Mouse (Mus musculus): Measurements from ENCODE around the gene Prr12. TPM values are rescaled to one million over a fixed set of nuclear protein-coding genes. Genes with fewer than 3 reads are reported as not detected.
A peak's percentile ranks its signal among the peaks of the same experiment; 100 is the strongest.

The Prr12 gene
- polyA plus RNA-seq, 1 experiment: 39.1 TPM

DNA sequence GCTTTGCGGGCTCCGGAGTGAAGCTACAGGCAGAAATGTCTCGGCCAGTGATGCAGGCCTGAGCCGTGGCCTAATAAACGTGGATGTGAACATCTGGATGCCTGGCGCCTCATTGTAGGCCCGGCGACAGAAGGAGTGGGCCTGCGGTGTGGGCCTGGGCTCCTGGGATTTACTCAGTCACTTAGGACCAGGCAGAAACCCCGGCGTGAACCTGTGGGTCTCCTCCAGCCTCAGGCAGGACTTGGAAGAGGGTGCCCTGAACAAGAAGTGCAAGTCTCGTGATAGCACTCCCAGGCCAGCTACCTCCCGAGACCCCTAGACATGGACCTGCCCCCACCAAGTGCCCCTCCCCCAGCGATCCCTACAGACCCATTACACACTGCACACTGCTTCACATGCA is 24.6 kb upstream of the Prr12 start:
- DNase-seq (ENCODE audit: low read depth): no peak
- TF ChIP-seq CTCF (IDR thresholded peaks at IDR 0.05; ENCODE audit: borderline replicate concordance, extremely low read depth, insufficient read depth, insufficient read length) (no peak), POLR2A (IDR thresholded peaks at IDR 0.05; ENCODE audit: borderline replicate concordance, extremely low read depth, insufficient read depth, insufficient read length, poor library complexity, severe bottlenecking) (no peak)

DNA sequence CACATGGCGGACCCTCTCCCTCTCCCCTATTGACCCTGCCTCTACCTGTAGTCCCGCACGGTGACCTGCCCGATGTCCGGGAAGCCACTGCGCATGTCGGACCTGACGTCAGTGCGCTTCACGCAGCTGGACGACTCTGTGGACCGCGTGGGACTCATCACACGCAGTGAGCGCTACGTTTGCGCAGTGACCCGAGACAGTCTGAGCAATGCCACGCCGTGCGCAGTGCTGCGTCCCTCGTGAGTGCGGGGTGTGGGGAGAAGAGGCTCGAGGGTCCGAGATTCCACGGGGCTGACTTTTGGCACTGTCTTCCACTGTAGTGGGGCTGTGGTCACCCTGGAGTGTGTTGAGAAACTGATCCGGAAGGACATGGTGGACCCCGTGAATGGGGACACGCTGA is 23.8 kb upstream of the Prr12 start:
- TF ChIP-seq POLR2A (IDR thresholded peaks at IDR 0.05; ENCODE audit: borderline replicate concordance, extremely low read depth, insufficient read depth, insufficient read length, poor library complexity, severe bottlenecking) (no peak), CTCF (IDR thresholded peaks at IDR 0.05; ENCODE audit: borderline replicate concordance, extremely low read depth, insufficient read depth, insufficient read length) (no peak)
- DNase-seq (ENCODE audit: low read depth): no peak

DNA sequence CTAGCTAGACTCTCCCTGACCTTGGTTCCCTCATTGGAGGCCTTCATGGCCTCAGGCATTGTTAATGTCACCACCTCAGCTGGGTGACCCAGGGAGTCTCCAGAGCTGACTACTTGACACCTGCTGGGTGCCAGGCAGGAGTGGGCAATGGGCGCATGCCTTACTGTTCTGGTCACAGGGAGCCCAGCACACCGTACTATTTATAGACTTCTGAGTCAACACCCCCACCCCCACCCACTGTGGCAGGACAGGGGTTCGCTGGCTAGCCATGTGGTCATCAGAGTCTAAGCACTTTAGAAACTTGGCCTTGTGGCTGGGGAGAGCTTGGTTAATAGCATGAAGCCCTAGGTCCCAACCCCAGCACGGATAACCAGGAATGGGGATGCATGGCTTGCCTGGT is 22.7 kb upstream of the Prr12 start:
- TF ChIP-seq CTCF (IDR thresholded peaks at IDR 0.05; ENCODE audit: borderline replicate concordance, extremely low read depth, insufficient read depth, insufficient read length) (no peak), POLR2A (IDR thresholded peaks at IDR 0.05; ENCODE audit: borderline replicate concordance, extremely low read depth, insufficient read depth, insufficient read length, poor library complexity, severe bottlenecking) (no peak)
- no peak for DNase-seq (ENCODE audit: low read depth)

DNA sequence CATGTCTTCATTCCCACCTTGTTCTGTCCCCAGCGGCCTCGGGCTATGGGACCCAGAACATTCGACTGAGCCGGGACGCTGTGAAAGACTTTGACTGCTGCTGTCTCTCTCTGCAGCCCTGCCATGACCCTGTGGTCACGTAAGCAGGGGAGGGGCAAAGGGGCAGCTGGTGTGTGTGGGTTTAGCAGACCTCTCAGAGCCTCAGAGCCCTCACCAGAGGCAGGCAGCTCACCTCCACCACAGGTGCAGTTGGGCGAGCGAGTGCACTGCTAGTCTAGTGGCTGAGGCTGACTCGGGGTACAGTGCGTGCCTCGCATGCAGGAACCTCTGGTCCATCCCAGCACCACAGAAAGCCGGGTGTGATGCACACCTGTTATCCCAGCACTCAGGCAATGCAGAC is 21.3 kb upstream of the Prr12 start:
- DNase-seq (ENCODE audit: low read depth): no peak

DNA sequence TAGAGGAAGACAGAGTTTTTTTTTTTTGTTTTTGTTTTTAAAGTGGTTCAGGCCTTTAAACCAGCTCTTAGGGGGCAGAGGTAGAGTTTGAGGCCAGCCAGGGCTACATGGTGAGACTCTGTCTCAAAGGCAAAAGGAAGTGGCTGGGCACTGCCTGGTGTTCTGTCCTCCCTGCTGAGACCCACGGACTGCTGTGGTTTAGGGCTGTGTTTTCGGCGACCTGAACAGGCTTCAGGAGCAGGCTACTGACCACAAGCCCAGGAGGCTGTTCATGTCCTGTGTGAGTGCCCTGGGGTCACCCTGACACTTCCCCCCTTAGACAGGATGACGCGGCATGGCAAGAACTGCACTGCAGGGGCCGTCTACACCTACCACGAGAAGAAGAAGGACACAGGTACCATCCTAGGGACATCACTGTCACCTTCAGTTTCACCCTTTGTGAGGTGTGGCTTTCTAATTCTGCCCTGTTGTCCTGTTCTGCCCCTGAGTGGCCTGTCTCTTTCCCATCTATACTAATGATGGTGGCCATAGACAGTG is 20.6 kb upstream of the Prr12 start:
- DNase-seq (ENCODE audit: low read depth): no peak
- TF ChIP-seq POLR2A (IDR thresholded peaks at IDR 0.05; ENCODE audit: borderline replicate concordance, extremely low read depth, insufficient read depth, insufficient read length, poor library complexity, severe bottlenecking) (no peak), CTCF (IDR thresholded peaks at IDR 0.05; ENCODE audit: borderline replicate concordance, extremely low read depth, insufficient read depth, insufficient read length) (no peak)

More for the DNA sequence above, 21.3 kb upstream of the Prr12 start:
- TF ChIP-seq CTCF (IDR thresholded peaks at IDR 0.05; ENCODE audit: borderline replicate concordance, extremely low read depth, insufficient read depth, insufficient read length) (no peak), POLR2A (IDR thresholded peaks at IDR 0.05; ENCODE audit: borderline replicate concordance, extremely low read depth, insufficient read depth, insufficient read length, poor library complexity, severe bottlenecking) (no peak)

DNA sequence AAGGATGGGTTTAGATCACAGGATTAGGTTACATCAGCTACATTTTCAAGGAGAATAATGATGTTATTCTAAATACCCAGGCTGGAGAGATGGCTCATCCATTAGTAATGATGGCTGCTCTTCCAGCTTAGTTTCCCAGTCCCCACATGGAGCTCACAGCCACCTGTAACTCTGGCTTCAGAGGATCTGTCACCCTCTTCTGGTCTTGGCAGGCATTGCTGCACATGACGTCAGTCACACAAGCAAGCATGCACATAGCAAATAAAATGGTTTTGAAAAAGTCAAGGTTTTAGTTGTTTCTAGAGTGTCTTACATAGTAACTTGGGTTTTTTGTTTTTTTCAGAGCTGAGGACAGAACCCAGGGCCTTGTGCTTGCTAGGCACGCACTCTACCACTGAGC is 19.5 kb upstream of the Prr12 start:
- peak; percentile 40; the same call in 1 of the 2 replicates for TF ChIP-seq CTCF (IDR thresholded peaks at IDR 0.05; ENCODE audit: borderline replicate concordance, extremely low read depth, insufficient read depth, insufficient read length)
- TF ChIP-seq POLR2A (IDR thresholded peaks at IDR 0.05; ENCODE audit: borderline replicate concordance, extremely low read depth, insufficient read depth, insufficient read length, poor library complexity, severe bottlenecking): no peak
- DNase-seq (ENCODE audit: low read depth): peak; percentile 37

DNA sequence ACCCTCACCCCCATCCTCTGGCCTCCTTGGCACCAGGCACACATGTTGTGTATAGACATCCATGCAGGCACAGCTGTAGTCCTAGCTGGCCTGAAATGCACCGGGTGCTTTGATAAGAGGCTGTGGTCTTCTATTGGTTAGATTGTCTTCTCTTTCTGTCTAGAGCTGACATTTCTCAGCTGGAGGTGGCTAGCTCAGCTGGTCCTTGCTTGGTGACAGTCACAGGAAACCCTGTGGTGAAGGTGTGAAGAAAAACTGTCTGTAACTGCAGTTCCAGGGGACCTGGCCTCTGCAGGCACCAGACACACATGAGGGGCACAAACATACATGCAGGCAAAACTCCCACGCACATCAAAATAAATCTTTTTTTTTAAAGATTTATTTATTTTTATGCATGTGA is 17.0 kb upstream of the Prr12 start:
- TF ChIP-seq POLR2A (IDR thresholded peaks at IDR 0.05; ENCODE audit: borderline replicate concordance, extremely low read depth, insufficient read depth, insufficient read length, poor library complexity, severe bottlenecking) (no peak), CTCF (IDR thresholded peaks at IDR 0.05; ENCODE audit: borderline replicate concordance, extremely low read depth, insufficient read depth, insufficient read length) (no peak)
- DNase-seq (ENCODE audit: low read depth): no peak

DNA sequence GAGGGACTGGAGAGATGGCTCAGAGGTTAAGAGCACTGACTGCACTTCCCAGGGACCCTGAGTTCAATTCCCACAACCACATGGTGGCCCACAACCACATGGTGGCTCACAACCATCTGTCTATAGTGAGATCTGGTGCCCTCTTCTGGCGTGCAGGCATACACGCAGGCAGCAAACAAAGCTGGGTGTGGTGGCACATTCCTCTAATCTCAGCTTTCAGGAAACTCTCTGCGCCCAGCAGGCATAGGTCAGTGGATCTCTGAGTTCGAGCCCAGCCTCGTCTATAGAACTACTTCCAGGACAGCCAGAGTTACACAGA is 15.3 kb upstream of the Prr12 start:
- no peak for TF ChIP-seq POLR2A (IDR thresholded peaks at IDR 0.05; ENCODE audit: borderline replicate concordance, extremely low read depth, insufficient read depth, insufficient read length, poor library complexity, severe bottlenecking)
- peak; percentile 65 for TF ChIP-seq CTCF (IDR thresholded peaks at IDR 0.05; ENCODE audit: borderline replicate concordance, extremely low read depth, insufficient read depth, insufficient read length)
- DNase-seq (ENCODE audit: low read depth): peak; percentile 58

DNA sequence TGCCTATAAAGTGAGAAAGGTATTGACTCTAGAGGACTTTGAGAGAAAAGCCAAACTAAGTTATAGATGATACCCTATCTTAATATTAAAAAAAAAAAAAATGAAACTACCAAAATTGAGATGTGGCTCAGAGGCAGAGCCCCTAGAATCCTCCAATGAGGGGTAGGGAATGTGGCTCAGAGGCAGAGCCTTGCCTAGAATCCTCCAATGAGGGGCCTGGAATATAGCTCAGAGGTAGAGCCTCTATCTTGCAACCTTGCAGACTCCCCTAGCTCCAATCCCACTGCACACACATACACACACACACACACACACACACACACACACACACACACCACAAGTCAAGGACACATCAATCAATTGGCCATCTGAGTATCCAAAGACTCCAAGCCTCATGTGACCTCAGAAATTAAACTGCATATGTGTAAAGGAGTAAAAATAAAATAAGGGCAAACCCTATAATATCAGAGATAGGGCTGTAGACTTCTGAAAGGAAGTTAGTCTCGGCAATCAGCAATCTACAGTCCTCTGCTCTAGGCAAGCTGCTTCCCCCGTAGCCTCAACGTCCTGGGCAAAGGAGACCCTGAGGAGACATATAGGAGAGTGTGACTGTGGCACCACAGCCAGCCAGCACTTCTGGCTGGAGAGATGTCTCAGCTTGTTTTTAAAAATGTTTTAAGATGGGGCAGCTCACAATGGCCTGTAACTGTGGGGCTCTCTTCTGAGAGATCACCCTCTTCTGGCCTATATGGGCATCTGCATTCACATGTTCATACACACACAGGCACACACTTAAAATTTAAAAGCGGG is 14.7 kb upstream of the Prr12 start:
- no peak for DNase-seq (ENCODE audit: low read depth)
- TF ChIP-seq POLR2A (IDR thresholded peaks at IDR 0.05; ENCODE audit: borderline replicate concordance, extremely low read depth, insufficient read depth, insufficient read length, poor library complexity, severe bottlenecking): no peak
- TF ChIP-seq CTCF (IDR thresholded peaks at IDR 0.05; ENCODE audit: borderline replicate concordance, extremely low read depth, insufficient read depth, insufficient read length): no peak

DNA sequence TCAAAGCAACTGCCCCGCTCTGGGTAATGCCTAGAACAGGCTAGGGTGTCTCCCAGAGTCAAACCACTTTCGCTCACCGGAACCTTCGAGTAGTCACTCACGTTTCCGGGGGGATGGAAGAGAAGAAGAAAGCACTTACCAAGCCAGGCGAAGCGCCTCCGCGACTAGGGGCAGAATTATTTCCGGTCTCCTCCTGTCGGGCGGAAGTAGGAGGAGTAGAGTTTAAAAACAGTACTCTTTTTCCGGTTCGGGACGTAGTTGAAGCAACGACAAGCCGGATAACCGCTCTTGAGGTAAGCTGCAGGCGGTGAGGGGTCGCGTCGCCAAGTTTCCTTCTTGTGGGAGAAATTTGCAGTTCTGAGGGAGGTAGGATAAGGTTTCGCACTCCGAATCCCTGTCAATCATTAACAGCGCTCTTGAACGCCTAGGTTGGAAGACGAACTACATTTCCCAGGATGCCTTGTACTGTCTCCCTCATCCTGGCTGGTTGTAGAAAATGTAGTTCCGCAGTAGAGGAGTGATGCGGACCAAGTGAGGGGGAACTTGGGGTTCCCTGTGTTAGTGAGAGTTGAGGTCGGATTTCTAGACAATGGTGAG is 9.7 kb upstream of the Prr12 start, which contains the start of the genes Nosip and Prrg2:
Gene Nosip (plus strand): TSS at position 191 of the 597 bp plus-strand sequence.
Gene Prrg2 (minus strand): TSS at position 439 of the 597 bp plus-strand sequence.
- TF ChIP-seq CTCF (IDR thresholded peaks at IDR 0.05; ENCODE audit: borderline replicate concordance, extremely low read depth, insufficient read depth, insufficient read length) (no peak; the same call in 1 of the 2 replicates), POLR2A (IDR thresholded peaks at IDR 0.05; ENCODE audit: borderline replicate concordance, extremely low read depth, insufficient read depth, insufficient read length, poor library complexity, severe bottlenecking) (peak; percentile 8; the same call in 1 of the 2 replicates)
- peak; percentile 100 for DNase-seq (ENCODE audit: low read depth)

DNA sequence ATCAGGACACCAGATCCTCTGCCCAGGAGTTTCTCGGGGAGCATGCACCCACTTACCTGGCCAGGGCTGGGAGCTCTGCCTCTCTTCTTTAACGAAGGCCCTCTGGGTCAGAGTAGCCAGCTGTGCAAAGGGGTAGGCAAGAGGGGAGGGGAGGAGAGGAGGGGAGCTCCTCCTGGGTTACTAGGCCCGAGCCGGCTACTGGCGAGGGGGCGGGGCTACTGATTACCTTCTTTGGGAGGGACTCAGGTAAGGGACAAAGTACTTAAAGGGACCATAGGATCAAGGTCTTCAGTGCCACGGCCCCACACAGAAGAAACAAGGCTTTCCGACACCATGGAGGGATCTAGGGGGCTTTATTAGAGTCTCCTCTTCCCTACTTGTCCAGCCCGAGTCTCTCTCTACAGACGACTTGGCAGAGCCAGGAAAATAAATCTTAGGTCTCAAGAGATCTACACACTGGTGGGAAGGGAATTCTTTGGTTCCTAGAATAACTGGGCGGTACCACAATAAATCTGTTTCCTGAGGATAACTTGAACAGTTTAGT is 8.9 kb upstream of the Prr12 start:
- no peak for TF ChIP-seq CTCF (IDR thresholded peaks at IDR 0.05; ENCODE audit: borderline replicate concordance, extremely low read depth, insufficient read depth, insufficient read length)
- no peak for TF ChIP-seq POLR2A (IDR thresholded peaks at IDR 0.05; ENCODE audit: borderline replicate concordance, extremely low read depth, insufficient read depth, insufficient read length, poor library complexity, severe bottlenecking)
- DNase-seq (ENCODE audit: low read depth): no peak
